Comparison of ENCODE assay signal across 8 mouse cellular contexts in genomic region chr9:50344868-50345267, GRCm38 (mm10). TPM values are rescaled to one million over a fixed set of nuclear protein-coding genes. Genes with fewer than 3 reads are reported as not detected.
DNase-seq lines count a peak whose midpoint lies in the region; ATAC-seq and TF ChIP-seq lines count a peak whose summit lies in the region.

Rpl10-ps3 (minus strand) TSS chr9:50344968.

- no peak for TF ChIP-seq POLR2A in limb, embryonic 14.5 days (IDR thresholded peaks at IDR 0.05; ENCODE audit: borderline replicate concordance, extremely low read depth, insufficient read depth, insufficient read length)

- DNase-seq in thymus, postnatal 0 days (ENCODE audit: low spot score) = no peak
- DNase-seq in thymus, postnatal 36 days = no peak
- no peak for DNase-seq in forebrain, embryonic 11.5 days (ENCODE audit: low spot score)
- no peak for DNase-seq in heart, postnatal 4 days
- no peak for DNase-seq in limb, embryonic 14.5 days (ENCODE audit: low spot score)
- no peak for DNase-seq in kidney, postnatal 4 days
- no peak for DNase-seq in embryo, embryonic 9.5 days (ENCODE audit: extremely low spot score)

- H3K9ac ChIP-seq in forebrain, embryonic 11.5 days (ENCODE audit: low read length) = no peak within 1 kb of the TSS
- no peak within 1 kb of the TSS for H3K9ac ChIP-seq in limb, embryonic 14.5 days (ENCODE audit: low read depth, low read length, severe bottlenecking)
- no peak within 1 kb of the TSS for H3K9ac ChIP-seq in stomach, embryonic 15.5 days

- no peaks in the 10 kb centered on the region for H3K4me1 ChIP-seq in forebrain, embryonic 11.5 days (replicated peaks; ENCODE audit: control insufficient read depth, insufficient read depth, low read length)
- H3K4me1 ChIP-seq in limb, embryonic 14.5 days (ENCODE audit: control insufficient read depth, insufficient read depth, low read length) = no peaks in the 10 kb centered on the region
- H3K4me1 ChIP-seq in stomach, embryonic 15.5 days = no peaks in the 10 kb centered on the region

- WGBS in forebrain, embryonic 11.5 days = 95% methylated on average over 10 of the region's 13 CpGs
- 96% methylated on average over 7 of the region's 13 CpGs for WGBS in limb, embryonic 14.5 days
- whole genome bisulfite sequencing in stomach, embryonic 15.5 days = 95% methylated on average over 11 of the region's 13 CpGs

- H3K27me3 ChIP-seq in forebrain, embryonic 11.5 days (ENCODE audit: control insufficient read depth, insufficient read depth, low read length) = no peaks in the 10 kb centered on the region
- no peaks in the 10 kb centered on the region for H3K27me3 ChIP-seq in limb, embryonic 14.5 days (ENCODE audit: control insufficient read depth, insufficient read depth, low read length)
- no peaks in the 10 kb centered on the region for H3K27me3 ChIP-seq in stomach, embryonic 15.5 days (replicated peaks)

- ATAC-seq in forebrain, embryonic 11.5 days (replicated peaks; ENCODE audit: low FRiP score) = no peak
- ATAC-seq in limb, embryonic 14.5 days (ENCODE audit: low FRiP score, low read depth) = no peak
- ATAC-seq in stomach, embryonic 15.5 days (ENCODE audit: insufficient read depth, low FRiP score, low read depth) = no peak

- H3K9me3 ChIP-seq in forebrain, embryonic 11.5 days (ENCODE audit: control insufficient read depth, low read length) = no peaks in the 10 kb centered on the region
- no peaks in the 10 kb centered on the region for H3K9me3 ChIP-seq in limb, embryonic 14.5 days (ENCODE audit: control insufficient read depth, low read length)
- no peaks in the 10 kb centered on the region for H3K9me3 ChIP-seq in stomach, embryonic 15.5 days

- H3K27ac ChIP-seq in forebrain, embryonic 11.5 days (ENCODE audit: low read depth, low read length) = no peak within 1 kb of the TSS
- H3K27ac ChIP-seq in limb, embryonic 14.5 days (replicated peaks; ENCODE audit: low read depth, low read length) = no peak within 1 kb of the TSS
- no peak within 1 kb of the TSS for H3K27ac ChIP-seq in stomach, embryonic 15.5 days

- no peak within 1 kb of the TSS for H3K4me2 ChIP-seq in forebrain, embryonic 11.5 days (ENCODE audit: low read depth, low read length, severe bottlenecking)
- no peak within 1 kb of the TSS for H3K4me2 ChIP-seq in limb, embryonic 14.5 days (replicated peaks; ENCODE audit: low read depth, low read length, severe bottlenecking)
- no peak within 1 kb of the TSS for H3K4me2 ChIP-seq in stomach, embryonic 15.5 days

- H3K36me3 ChIP-seq in forebrain, embryonic 11.5 days (ENCODE audit: control insufficient read depth, insufficient read depth, low read length) = no peaks in the 10 kb centered on the region
- no peaks in the 10 kb centered on the region for H3K36me3 ChIP-seq in limb, embryonic 14.5 days (ENCODE audit: control insufficient read depth, insufficient read depth, low read length)
- H3K36me3 ChIP-seq in stomach, embryonic 15.5 days = no peaks in the 10 kb centered on the region

- H3K4me3 ChIP-seq in forebrain, embryonic 11.5 days (ENCODE audit: low read depth, low read length) = no peak within 1 kb of the TSS
- no peak within 1 kb of the TSS for H3K4me3 ChIP-seq in limb, embryonic 14.5 days (replicated peaks; ENCODE audit: low read length)
- H3K4me3 ChIP-seq in stomach, embryonic 15.5 days (replicated peaks) = no peak within 1 kb of the TSS

RNA-seq across cellular contexts. Expression of gene Rpl10-ps3, which starts in this region (rescaled TPM):
- polyA plus RNA-seq in thymus, postnatal 0 days (2015; fragmentation: Nextera tagmentation; extraction: Ambion mirVana) = 211 and 235 TPM in 2 replicates
- 140 and 153 TPM in 2 replicates for polyA plus RNA-seq in forebrain, embryonic 11.5 days (2014; fragmentation: Nextera tagmentation; extraction: Ambion mirVana)
- 100 to 1,000 TPM; 702 to 730 TPM for total RNA-seq in heart, postnatal 4 days (2021)
- polyA plus RNA-seq in limb, embryonic 14.5 days (2012; rRNA removed) = 93.4 and 99.3 TPM in 2 replicates
- polyA plus RNA-seq in limb, embryonic 14.5 days (2014; fragmentation: Nextera tagmentation; extraction: Ambion mirVana) = 349 and 385 TPM in 2 replicates
- polyA plus RNA-seq in stomach, embryonic 15.5 days (2015; fragmentation: Nextera tagmentation; extraction: Ambion mirVana) = 318 and 479 TPM in 2 replicates
